Mouse (Mus musculus): ENCODE measurements around the gene Tcte2.
"Not testable (repeated sequence)": the region's sequence is repeated elsewhere in the genome, so short reads cannot be mapped to it uniquely, and the experiment has no call there.

Tcte2 gene

DNA sequence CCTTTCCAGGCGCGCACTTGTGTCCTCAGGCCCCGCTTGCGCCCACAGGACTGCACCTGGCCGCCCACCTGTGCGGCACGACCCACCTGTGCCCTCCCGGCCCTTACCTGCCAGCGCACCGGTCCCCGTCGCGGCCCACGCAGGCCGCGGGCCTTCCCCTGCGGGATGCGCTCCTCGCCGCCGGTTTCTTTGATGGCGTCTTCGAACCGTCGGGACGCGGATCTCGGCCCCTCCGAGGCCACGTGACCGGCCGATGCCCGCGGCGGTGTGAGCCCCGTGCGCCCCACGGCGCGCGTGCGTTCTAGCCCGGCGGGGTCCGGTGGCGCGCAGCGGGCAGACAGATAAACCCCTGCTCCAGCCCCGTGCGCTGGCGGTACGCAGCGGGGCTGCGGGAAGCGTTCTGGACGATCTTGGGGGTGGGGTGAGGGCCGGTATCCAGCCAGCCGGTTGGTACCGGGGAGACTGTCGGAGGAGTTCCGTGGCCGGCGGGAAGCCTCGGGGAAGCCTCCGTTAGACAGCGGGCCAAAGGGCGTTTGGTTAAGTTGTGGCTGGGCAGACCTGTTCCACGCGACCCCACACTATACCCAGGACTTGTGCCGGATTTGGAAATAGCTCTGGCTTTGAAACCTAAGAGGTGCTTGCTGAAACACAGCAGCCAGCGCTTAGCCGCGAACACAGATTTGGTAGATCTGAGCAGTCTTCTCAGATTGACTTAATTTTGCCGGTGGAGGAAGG is at the start of gene Tcte2:
Tcte2 (minus strand) TSS at position 647 of the 735 bp plus-strand sequence.
- DNase-seq = peak; percentile 26

- no peak for DNase-seq
These were observed 44.4 kb upstream of the Tcte2 start for GRCm38 (mm10) chr17:13806016-13806415.

DNA sequence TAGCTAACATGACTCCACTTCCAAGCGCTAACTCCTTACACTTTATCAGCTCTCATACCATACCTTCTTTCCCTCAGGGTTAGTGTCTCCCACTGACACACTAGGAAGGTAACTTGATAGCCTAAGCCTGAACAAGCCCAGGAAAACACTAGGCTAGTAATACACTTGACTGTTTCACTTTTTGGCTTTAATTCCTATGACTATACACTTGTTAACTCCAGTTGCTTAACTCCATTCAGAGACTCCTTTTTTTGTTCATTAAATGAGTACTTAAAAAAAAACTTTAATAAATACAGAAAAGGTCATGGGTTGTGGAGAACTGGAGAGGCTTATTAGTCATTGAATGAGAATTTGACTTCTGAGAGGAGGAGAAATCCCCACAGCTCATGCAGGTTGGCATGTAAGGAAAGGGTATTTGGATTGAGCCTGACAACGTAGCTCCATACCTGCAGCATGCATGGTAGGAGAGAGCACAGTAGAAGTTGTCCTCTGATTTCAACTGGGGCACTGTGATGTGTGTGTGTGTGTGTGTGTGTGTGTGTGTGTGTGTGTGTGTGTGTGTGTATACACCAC is 41.3 kb upstream of the Tcte2 start:
- no peak for DNase-seq

GRCm38 (mm10) chr17:13797691-13798090 is 36.1 kb upstream of the Tcte2 start:
- DNase-seq = no peak

GRCm38 (mm10) chr17:13790033-13790432 is 28.4 kb upstream of the Tcte2 start:
- DNase-seq = not testable (repeated sequence)

DNA sequence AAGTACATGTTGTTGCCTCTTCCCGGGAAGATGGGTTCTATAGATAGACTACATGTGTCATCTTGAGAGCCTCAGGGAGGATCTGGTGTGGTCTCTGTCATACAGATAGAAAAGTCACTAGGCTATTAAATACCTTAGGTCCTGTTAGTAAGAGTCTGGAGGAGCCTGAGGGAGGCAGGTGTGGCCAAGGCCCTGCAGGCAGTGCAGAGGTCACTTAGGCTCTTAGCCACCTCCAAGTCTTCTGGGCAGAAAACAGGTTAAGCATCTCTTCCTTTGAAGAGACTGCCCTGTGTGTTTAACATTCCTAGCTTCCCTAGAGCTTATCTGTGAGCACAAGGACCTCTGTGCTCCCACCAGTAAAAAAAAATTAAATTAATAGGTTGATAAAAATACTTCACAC is 21.8 kb upstream of the Tcte2 start:
- no peak for DNase-seq

DNA sequence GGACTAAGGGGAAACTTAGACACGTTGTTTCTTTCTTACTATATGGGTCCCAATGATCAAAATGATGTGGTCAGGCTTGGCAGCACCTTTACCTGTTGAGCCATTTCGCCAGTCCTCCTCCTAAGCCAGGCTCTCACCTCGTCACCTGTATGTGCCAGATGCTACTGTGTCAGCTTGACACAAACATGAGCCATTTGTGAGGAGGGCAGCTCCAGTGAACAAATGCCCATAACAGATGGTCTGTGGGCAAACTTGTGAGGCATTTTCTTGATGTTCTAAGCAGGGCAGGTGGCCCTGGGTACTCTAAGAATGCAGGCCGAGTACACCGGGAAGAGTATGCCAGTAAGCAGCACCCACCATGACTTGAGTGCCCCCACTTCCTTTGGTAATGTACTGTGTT is 20.3 kb upstream of the Tcte2 start:
- no peak for DNase-seq

GRCm38 (mm10) chr17:13778865-13779264 is 17.2 kb upstream of the Tcte2 start:
- peak; percentile 67 for DNase-seq

- DNase-seq = no peak
These were observed 16.1 kb upstream of the Tcte2 start for GRCm38 (mm10) chr17:13777676-13778075.

DNA sequence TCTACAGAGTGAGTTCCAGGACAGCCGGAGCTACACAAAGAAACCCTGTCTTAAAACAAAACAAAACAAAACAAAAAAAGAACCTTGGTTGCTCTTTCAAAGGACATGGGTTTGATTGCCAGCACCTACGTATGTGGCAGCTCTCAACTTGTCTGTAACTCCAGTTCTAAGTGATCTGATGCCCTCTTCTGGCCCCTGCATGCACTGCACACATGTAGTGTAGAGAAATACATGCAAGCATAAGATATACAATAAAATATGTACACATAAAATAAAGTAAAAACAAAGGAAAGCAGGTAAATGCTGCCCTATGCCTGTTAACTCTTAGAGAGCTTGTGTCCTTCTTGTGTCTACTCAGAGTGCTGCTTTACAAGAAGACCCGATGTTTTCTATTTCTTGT is 7.6 kb upstream of the Tcte2 start:
- DNase-seq = peak; percentile 68

GRCm38 (mm10) chr17:13768531-13768930 is 6.9 kb upstream of the Tcte2 start:
- DNase-seq = no peak

DNA sequence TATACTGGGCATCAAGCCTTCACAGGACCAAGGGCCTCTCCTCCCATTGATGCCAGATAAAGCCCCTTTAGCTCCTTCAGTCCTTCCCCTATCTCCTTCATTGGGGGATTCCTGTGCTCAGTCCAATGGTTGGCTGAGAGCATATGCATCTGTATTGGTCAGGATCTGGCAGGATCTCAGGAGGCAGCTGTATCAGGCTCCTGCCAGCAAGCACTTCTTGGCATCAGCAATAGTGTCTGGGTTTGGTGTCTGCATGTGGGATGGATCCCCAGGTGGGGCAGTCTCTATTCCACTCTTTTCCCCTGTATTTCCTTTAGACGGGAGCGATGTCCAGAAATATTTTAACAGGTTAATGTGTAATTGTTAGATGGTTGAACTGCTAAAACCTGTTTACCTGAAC is 3.3 kb upstream of the Tcte2 start:
- not testable (repeated sequence) for DNase-seq

GRCm38 (mm10) chr17:13763819-13764218 is 2.2 kb upstream of the Tcte2 start:
- no peak for DNase-seq

DNA sequence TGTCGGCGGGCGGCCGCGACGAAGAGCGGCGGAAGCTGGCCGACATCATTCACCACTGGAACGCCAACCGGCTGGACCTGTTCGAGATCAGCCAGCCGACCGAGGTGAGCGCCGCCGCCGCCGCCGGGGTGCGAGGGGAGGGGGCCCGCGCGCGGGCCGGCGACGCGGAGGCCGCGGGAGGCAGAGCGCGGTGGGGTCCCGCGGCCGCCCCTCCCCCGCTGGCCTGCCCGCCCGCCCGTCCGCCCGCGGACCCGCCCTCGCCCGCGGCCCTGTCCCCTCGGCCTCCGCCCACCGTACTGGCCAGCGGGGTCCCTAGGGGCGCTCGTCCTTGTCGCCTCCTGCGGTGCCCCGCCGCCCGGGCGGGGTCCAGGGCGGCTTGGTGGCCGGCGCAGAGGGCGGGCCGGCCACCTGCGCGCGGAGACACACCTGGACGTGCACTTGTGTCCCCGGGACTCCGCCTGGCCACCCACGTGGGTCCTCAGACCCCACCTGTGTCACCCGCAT is 898 bp downstream of the Tcte2 start:
- no peak for DNase-seq

GRCm38 (mm10) chr17:13759853-13760627 is 1.6 kb downstream of the Tcte2 start, which contains the start of gene Afdn:
Gene Afdn (plus strand): TSS chr17:13760539.
- DNase-seq = peak; percentile 85

GRCm38 (mm10) chr17:13759156-13759852 is 2.3 kb downstream of the Tcte2 start:
- no peak for DNase-seq

- no peak for DNase-seq
These were observed 3.0 kb downstream of the Tcte2 start for GRCm38 (mm10) chr17:13758586-13758985.

DNA sequence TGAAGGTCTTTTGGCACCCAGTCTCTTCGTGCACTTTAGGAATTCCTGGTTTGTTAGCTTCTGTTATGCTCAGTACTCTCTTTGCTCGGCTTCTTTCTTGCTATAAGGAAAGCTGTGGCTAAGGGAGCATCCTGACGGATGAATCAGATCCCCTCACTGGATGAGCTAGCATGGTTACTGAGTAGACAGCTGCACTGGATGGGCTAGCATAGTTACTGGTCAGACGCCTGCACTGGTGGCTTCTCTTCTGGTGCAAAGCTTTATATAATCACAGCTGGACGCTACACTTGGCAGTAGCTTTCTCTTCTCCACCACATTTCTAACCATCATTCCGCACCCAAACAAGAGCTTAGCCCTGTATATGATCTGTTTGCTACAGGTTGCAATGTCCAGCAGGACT is 6.7 kb downstream of the Tcte2 start:
- DNase-seq = no peak

- DNase-seq = no peak
These were observed 7.7 kb downstream of the Tcte2 start for GRCm38 (mm10) chr17:13753918-13754317.

GRCm38 (mm10) chr17:13749027-13749426 is 12.6 kb downstream of the Tcte2 start:
- no peak for DNase-seq

DNA sequence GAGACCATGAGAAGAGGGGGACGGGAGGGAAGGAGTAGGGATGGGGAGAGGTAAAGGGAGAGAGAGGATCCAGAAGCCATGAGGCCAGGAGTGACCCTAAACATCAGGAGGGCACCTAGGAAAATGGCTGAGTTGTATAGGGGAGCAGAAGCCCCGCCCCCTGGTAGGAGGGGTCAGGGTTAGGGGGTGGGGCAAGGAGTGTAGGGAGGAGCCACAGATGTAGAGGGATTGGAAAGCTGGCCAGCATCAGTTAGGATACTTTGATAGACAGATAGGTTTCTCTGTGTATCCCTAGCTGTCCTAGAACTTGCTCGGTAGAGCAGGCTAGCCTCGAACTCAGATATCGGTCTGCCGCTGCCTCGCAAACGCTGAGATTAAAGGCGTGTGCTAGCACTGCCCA is 13.9 kb downstream of the Tcte2 start:
- no peak for DNase-seq

- DNase-seq = peak; percentile 58
These were observed 15.3 kb downstream of the Tcte2 start for GRCm38 (mm10) chr17:13746330-13746729.

- DNase-seq = no peak
These were observed 16.3 kb downstream of the Tcte2 start for GRCm38 (mm10) chr17:13745373-13745772.
